Mouse (Mus musculus): ENCODE measurements around the gene Rnf40. TPM values are rescaled to one million over a fixed set of nuclear protein-coding genes. Genes with fewer than 3 reads are reported as not detected.

Gene Rnf40
- 100 to 1,000 TPM; 139 to 146 TPM for total RNA-seq (2023)

GRCm38 (mm10) chr7:127588011-127588871 lies at the start of gene Rnf40, which contains the start of gene Ccdc189:
TSS of gene Rnf40 (plus strand) at chr7:127588767.
TSS of gene Ccdc189 (minus strand) at chr7:127588595.

GRCm38 (mm10) chr7:127561340-127561858 lies 27.2 kb upstream of the Rnf40 start, which contains the start of gene Tmem265:
TSS of gene Tmem265 (plus strand) at chr7:127561390.

GRCm38 (mm10) chr7:127572895-127573471 lies 15.6 kb upstream of the Rnf40 start, which contains the start of gene Phkg2:
TSS of gene Phkg2 (plus strand) at chr7:127573340.

GRCm38 (mm10) chr7:127614891-127615843 lies 26.6 kb downstream of the Rnf40 start, which contains the start of gene Zfp629:
TSS of gene Zfp629 (minus strand) at chr7:127615797.

Other genes starting within 250 kb of the Rnf40 start
- gene Zfp768, start 243.2 kb upstream of the Rnf40 start, total RNA-seq (2023): under 1 TPM; 0.47 to 0.50 TPM
- gene Zfp747, start 212.7 kb upstream of the Rnf40 start, total RNA-seq (2023): 10 to 100 TPM; 21.0 to 21.1 TPM
- gene 9130019O22Rik, start 201.6 kb upstream of the Rnf40 start, total RNA-seq (2023): 1 to 10 TPM; 4.8 to 5.4 TPM
- gene E430018J23Rik, start 195.1 kb upstream of the Rnf40 start, total RNA-seq (2023): 10 to 100 TPM; 14.2 to 14.7 TPM
- gene Zfp764, start 181.9 kb upstream of the Rnf40 start, total RNA-seq (2023): 10 to 100 TPM; 11.3 to 12.6 TPM
- 10 to 100 TPM; 14.8 to 15.7 TPM for gene Zfp688, start 166.7 kb upstream of the Rnf40 start, total RNA-seq (2023)
- 1 to 10 TPM; 7.9 to 8.9 TPM for gene Zfp689, start 139.6 kb upstream of the Rnf40 start, total RNA-seq (2023)
- 100 to 1,000 TPM; 132 to 142 TPM for gene Prr14, start 129.2 kb upstream of the Rnf40 start, total RNA-seq (2023)
- 100 to 1,000 TPM; 186 to 198 TPM for gene Fbrs, start 109.6 kb upstream of the Rnf40 start, total RNA-seq (2023)
- 100 to 1,000 TPM; 216 to 217 TPM for gene Srcap, start 76.8 kb upstream of the Rnf40 start, total RNA-seq (2023)
- 10 to 100 TPM; 46.2 to 57.0 TPM for gene Gm42715, start 69.2 kb upstream of the Rnf40 start, total RNA-seq (2023)
- gene Tmem265, start 27.4 kb upstream of the Rnf40 start, total RNA-seq (2023): 10 to 100 TPM in 1 of 2 experiments, not detected in 1; 15.2 TPM
- gene Phkg2, start 15.4 kb upstream of the Rnf40 start, total RNA-seq (2023): 100 to 1,000 TPM; 164 to 168 TPM
- gene Ccdc189, start 172 bp upstream of the Rnf40 start, total RNA-seq (2023): not detected
- gene Zfp629, start 27.0 kb downstream of the Rnf40 start, total RNA-seq (2023): 1 to 10 TPM; 1.9 to 2.7 TPM
- gene Bcl7c, start 120.2 kb downstream of the Rnf40 start, total RNA-seq (2023): 10 to 100 TPM; 32.3 to 36.4 TPM
- not detected for gene Ctf1, start 124.0 kb downstream of the Rnf40 start, total RNA-seq (2023)
- not detected for gene Ctf2, start 143.4 kb downstream of the Rnf40 start, total RNA-seq (2023)
- 10 to 100 TPM in 1 of 2 experiments, 1 to 10 TPM in 1; 6.8 to 11.5 TPM for gene Fbxl19, start 155.8 kb downstream of the Rnf40 start, total RNA-seq (2023)
- gene Orai3, start 181.0 kb downstream of the Rnf40 start, total RNA-seq (2023): 10 to 100 TPM; 13.5 to 17.7 TPM
- 10 to 100 TPM; 79.5 to 80.7 TPM for gene Setd1a, start 187.9 kb downstream of the Rnf40 start, total RNA-seq (2023)
- gene Gm49388, start 196.8 kb downstream of the Rnf40 start, total RNA-seq (2023): not detected
- gene Hsd3b7, start 211.8 kb downstream of the Rnf40 start, total RNA-seq (2023): 1 to 10 TPM; 4.7 to 7.1 TPM
- 100 to 1,000 TPM; 144 to 145 TPM for gene Stx4a, start 235.5 kb downstream of the Rnf40 start, total RNA-seq (2023)
- gene Stx1b, start 235.8 kb downstream of the Rnf40 start, total RNA-seq (2023): not detected